Mouse (Mus musculus) adrenal gland, postnatal 25 days (tissue): ENCODE measurements around the gene Fam104a. TPM values are rescaled to one million over a fixed set of nuclear protein-coding genes. Genes with fewer than 3 reads are reported as not detected.

Experiments
- DNase-seq: peaks from one replicate; pipeline ENCODE4 v3.0.0; 2021; ENCODE audit warnings: mixed read lengths
- long read RNA-seq: library from polyadenylated mRNA; stranded (forward); transcript quantifications from one replicate; pipeline ENCODE4 v2.0.0, GENCODE M21; 2021
- total RNA-seq: library from RNA; stranded (reverse); gene quantifications from 2 replicates; pipeline ENCODE4 v1.2.3, GENCODE M21; 2021

Fam104a gene
- total RNA-seq: 29.1 and 30.5 TPM in 2 replicates
- long read RNA-seq, transcript Fam104a-201 (3 exons, 2,619 nt): major isoform, 64 of 80 reads
- long read RNA-seq, partial matches to known transcripts: 11 of 80 reads
- long read RNA-seq, other reads (novel, unspliced or antisense): 5 of 80 reads

GRCm38 (mm10) chr11:113683957-113684706, at the start of gene Fam104a, which contains the start of gene D11Wsu47e:
TSS of gene Fam104a (minus strand) at chr11:113684155.
TSS of gene D11Wsu47e (plus strand) at chr11:113684412.
- DNase-seq: peak; percentile 94

GRCm38 (mm10) chr11:113731945-113732612, 48.1 kb upstream of the Fam104a start:
- DNase-seq: no peak

- no peak for DNase-seq
These were observed 46.9 kb upstream of the Fam104a start for GRCm38 (mm10) chr11:113730879-113731278.

- DNase-seq: peak; percentile 76
These were observed 46.0 kb upstream of the Fam104a start for GRCm38 (mm10) chr11:113729917-113730316.

- no peak for DNase-seq
These were observed 45.3 kb upstream of the Fam104a start for GRCm38 (mm10) chr11:113729239-113729638.

GRCm38 (mm10) chr11:113727992-113728391, 44.0 kb upstream of the Fam104a start:
- DNase-seq: no peak

- DNase-seq: no peak
These were observed 43.3 kb upstream of the Fam104a start for GRCm38 (mm10) chr11:113726994-113727888.

GRCm38 (mm10) chr11:113725235-113726048, 41.5 kb upstream of the Fam104a start:
- DNase-seq: no peak

- no peak for DNase-seq
These were observed 38.6 kb upstream of the Fam104a start for GRCm38 (mm10) chr11:113722405-113723090.

GRCm38 (mm10) chr11:113717767-113718424, 33.9 kb upstream of the Fam104a start:
- no peak for DNase-seq

- no peak for DNase-seq
These were observed 32.2 kb upstream of the Fam104a start for GRCm38 (mm10) chr11:113716132-113716531.

GRCm38 (mm10) chr11:113715078-113715674, 31.2 kb upstream of the Fam104a start:
- DNase-seq: peak; percentile 32

- DNase-seq: no peak
These were observed 27.1 kb upstream of the Fam104a start for GRCm38 (mm10) chr11:113711061-113711460.

GRCm38 (mm10) chr11:113710257-113710777, 26.4 kb upstream of the Fam104a start:
- DNase-seq: no peak

- no peak for DNase-seq
These were observed 25.8 kb upstream of the Fam104a start, which contains the start of gene Cpsf4l for GRCm38 (mm10) chr11:113709731-113710256. TSS of gene Cpsf4l (minus strand) at chr11:113710017.

GRCm38 (mm10) chr11:113709272-113709671, 25.3 kb upstream of the Fam104a start:
- no peak for DNase-seq

- DNase-seq: no peak
These were observed 24.8 kb upstream of the Fam104a start for GRCm38 (mm10) chr11:113708629-113709213.

- DNase-seq: no peak
These were observed 22.2 kb upstream of the Fam104a start for GRCm38 (mm10) chr11:113705966-113706652.
